Mouse (Mus musculus): ENCODE data around the gene Nt5c3b. TPM values are rescaled to one million over a fixed set of nuclear protein-coding genes. Genes with fewer than 3 reads are reported as not detected.

The Nt5c3b gene
- total and polyA plus RNA-seq, 3 experiments: 54.2 to 63.5 (median 54.4) TPM

- H3K4me3 ChIP-seq (replicated peaks in 1 of 3; ENCODE audit: low read depth in 2 of 3, low read length in 2 of 3, poor library complexity in 1 of 3): no peak overlapping the region
- no peaks in the 10 kb centered on the region for H3K36me3 ChIP-seq (replicated peaks in 1 of 2; ENCODE audit: control insufficient read depth in 1 of 2, insufficient read depth in 1 of 2, low read length in 1 of 2)
- TF ChIP-seq MYC (IDR thresholded peaks at IDR 0.05; ENCODE audit: low read depth, low read length) (no peak), POLR2AphosphoS2 (IDR thresholded peaks at IDR 0.05; ENCODE audit: low read depth, low read length) (no peak), KAT2A (IDR thresholded peaks at IDR 0.05; ENCODE audit: insufficient replicate concordance, low read length) (no peak), JUND (conservative IDR thresholded peaks at IDR 0.05; ENCODE audit: low read depth, low read length) (no peak), ZMIZ1 (IDR thresholded peaks at IDR 0.05; ENCODE audit: low read depth, low read length) (no peak), SIN3A (IDR thresholded peaks at IDR 0.05; ENCODE audit: low read length) (no peak), RCOR1 (conservative IDR thresholded peaks at IDR 0.05; ENCODE audit: low read depth, low read length) (no peak), TBP (conservative IDR thresholded peaks at IDR 0.05; ENCODE audit: low read depth, low read length) (no peak), SMC3 (IDR thresholded peaks at IDR 0.05; ENCODE audit: low read depth, low read length) (no peak), CHD2 (IDR thresholded peaks at IDR 0.05; ENCODE audit: low read length) (no peak), GABPA (IDR thresholded peaks at IDR 0.05; ENCODE audit: insufficient replicate concordance, low read depth, low read length) (no peak), MAZ (IDR thresholded peaks at IDR 0.05; ENCODE audit: low read depth, low read length) (no peak), EP300 (IDR thresholded peaks at IDR 0.05; ENCODE audit: low read length) (no peak), IRF4 (IDR thresholded peaks at IDR 0.05; ENCODE audit: low read depth, low read length) (no peak), MAFK (IDR thresholded peaks at IDR 0.05; ENCODE audit: insufficient replicate concordance, low read length) (no peak)
- no peak overlapping the region for H3K9ac ChIP-seq (ENCODE audit: insufficient read depth, low read depth)
- H3K4me2 ChIP-seq (ENCODE audit: insufficient read depth, low read depth, poor library complexity, severe bottlenecking): no peak overlapping the region
- no peaks in the 10 kb centered on the region for H3K4me1 ChIP-seq (ENCODE audit: control insufficient read depth in 1 of 2, insufficient read depth in 2 of 2)
- DNase-seq (ENCODE audit: extremely low read depth): no peak
- H3K27ac ChIP-seq (ENCODE audit: insufficient read depth, low read depth): no peak overlapping the region
- dilution Hi-C loops (cut with MboI; ENCODE audit: extremely low pct_ligation_motif_present, extremely low pct_unique_long_range_greater_than_20kb, low sequenced_read_pairs) (no loop called here), in situ Hi-C loops (cut with MboI; ENCODE audit: low pct_ligation_motif_present, low pct_unique_long_range_greater_than_20kb, low sequenced_read_pairs) (no loop called here)
- H3K9me3 ChIP-seq (replicated peaks; ENCODE audit: low read length): no peaks in the 10 kb centered on the region
- peaks cover 30% of the 10 kb centered on the region for H3K27me3 ChIP-seq (replicated peaks)
- no peaks in the 10 kb centered on the region for H3K79me2 ChIP-seq (replicated peaks; ENCODE audit: control insufficient read depth, extremely low read depth, insufficient read depth, poor library complexity, severe bottlenecking)
These were observed 63.2 kb downstream of the Nt5c3b start for GRCm38 (mm10) chr11:100378446-100378845.

DNA sequence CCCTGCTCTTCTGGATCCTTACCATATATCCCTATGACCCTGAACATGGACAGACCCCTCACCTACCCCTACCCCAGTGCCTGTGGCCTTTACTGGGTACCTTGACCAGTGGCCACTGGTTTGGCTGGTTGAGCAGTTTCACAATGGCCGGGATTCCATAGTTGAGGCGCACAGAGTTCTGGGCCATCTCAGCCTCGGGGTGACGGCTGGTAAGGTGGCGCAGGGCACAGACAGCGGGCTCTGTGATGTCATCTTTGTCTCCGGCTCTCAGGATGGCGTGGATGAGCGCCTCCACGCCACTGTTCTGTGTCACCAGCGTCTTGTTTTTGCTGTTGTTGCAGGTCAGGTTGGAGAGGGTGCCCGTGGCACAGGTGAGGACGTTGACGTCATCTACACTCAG lies 63.6 kb downstream of the Nt5c3b start:
- DNase-seq (ENCODE audit: extremely low read depth): no peak
- H3K9me3 ChIP-seq (replicated peaks; ENCODE audit: low read length): no peaks in the 10 kb centered on the region
- no peaks in the 10 kb centered on the region for H3K4me1 ChIP-seq (ENCODE audit: control insufficient read depth in 1 of 2, insufficient read depth in 2 of 2)
- H3K79me2 ChIP-seq (replicated peaks; ENCODE audit: control insufficient read depth, extremely low read depth, insufficient read depth, poor library complexity, severe bottlenecking): no peaks in the 10 kb centered on the region
- no peak overlapping the region for H3K9ac ChIP-seq (ENCODE audit: insufficient read depth, low read depth)
- no peak for TF ChIP-seq NELFE (IDR thresholded peaks at IDR 0.05; ENCODE audit: low read depth, low read length)
- TF ChIP-seq GABPA (IDR thresholded peaks at IDR 0.05; ENCODE audit: insufficient replicate concordance, low read depth, low read length): no peak
- no peak for TF ChIP-seq ZC3H11A (IDR thresholded peaks at IDR 0.05; ENCODE audit: low read depth, low read length)
- no peak for TF ChIP-seq NRF1 (IDR thresholded peaks at IDR 0.05; ENCODE audit: low read depth, low read length)
- no peak for TF ChIP-seq USF2 (conservative IDR thresholded peaks at IDR 0.05; ENCODE audit: low read depth, low read length)
- TF ChIP-seq IRF4 (IDR thresholded peaks at IDR 0.05; ENCODE audit: low read depth, low read length): no peak
- no peak for TF ChIP-seq CHD2 (IDR thresholded peaks at IDR 0.05; ENCODE audit: low read length)
- no peak for TF ChIP-seq UBTF (IDR thresholded peaks at IDR 0.05; ENCODE audit: low read depth, low read length)
- TF ChIP-seq USF1 (IDR thresholded peaks at IDR 0.05; ENCODE audit: low read depth, low read length): no peak
- no peak for TF ChIP-seq ZMIZ1 (IDR thresholded peaks at IDR 0.05; ENCODE audit: low read depth, low read length)
- H3K4me2 ChIP-seq (ENCODE audit: insufficient read depth, low read depth, poor library complexity, severe bottlenecking): no peak overlapping the region
- H3K36me3 ChIP-seq (replicated peaks in 1 of 2; ENCODE audit: control insufficient read depth in 1 of 2, insufficient read depth in 1 of 2, low read length in 1 of 2): no peaks in the 10 kb centered on the region
- H3K4me3 ChIP-seq (replicated peaks in 1 of 3; ENCODE audit: low read depth in 2 of 3, low read length in 2 of 3, poor library complexity in 1 of 3): no peak overlapping the region
- no peak overlapping the region for H3K27ac ChIP-seq (ENCODE audit: insufficient read depth, low read depth)
- in situ Hi-C loops (cut with MboI; ENCODE audit: low pct_ligation_motif_present, low pct_unique_long_range_greater_than_20kb, low sequenced_read_pairs) (no loop called here), dilution Hi-C loops (cut with MboI; ENCODE audit: extremely low pct_ligation_motif_present, extremely low pct_unique_long_range_greater_than_20kb, low sequenced_read_pairs) (no loop called here)
- peaks cover 26% of the 10 kb centered on the region for H3K27me3 ChIP-seq (replicated peaks)
